Mouse (Mus musculus) CH12F3 (cell line): ENCODE data around the gene Plekhh1.
"Not testable (repeated sequence)": the region's sequence is repeated elsewhere in the genome, so short reads cannot be mapped to it uniquely, and the experiment has no call there.

ENCODE experiments used
- in situ Hi-C: fragments of 300-500 bp; cut with MboI; formaldehyde crosslinking; loops from 2 replicates; pipeline ENCODE4 v1.14.3; 2020; ENCODE audit warnings: low sequenced_read_pairs

Plekhh1 gene

GRCm38 (mm10) chr12:79027526-79027925 lies 1.4 kb upstream of the Plekhh1 start:
- in situ Hi-C loops: not testable (repeated sequence)

GRCm38 (mm10) chr12:79034331-79034730 lies 5.4 kb downstream of the Plekhh1 start:
- in situ Hi-C loops: no loop called here

- in situ Hi-C loops: no loop called here
These were observed 6.4 kb downstream of the Plekhh1 start for GRCm38 (mm10) chr12:79035349-79035748.

GRCm38 (mm10) chr12:79039708-79040107 lies 10.7 kb downstream of the Plekhh1 start:
- in situ Hi-C loops: no loop called here

GRCm38 (mm10) chr12:79040201-79040827 lies 11.4 kb downstream of the Plekhh1 start:
- in situ Hi-C loops: no loop called here

- in situ Hi-C loops: no loop called here
These were observed 12.5 kb downstream of the Plekhh1 start for GRCm38 (mm10) chr12:79041436-79041835.

GRCm38 (mm10) chr12:79044668-79045067 lies 15.7 kb downstream of the Plekhh1 start:
- in situ Hi-C loops: no loop called here

- in situ Hi-C loops: no loop called here
These were observed 17.2 kb downstream of the Plekhh1 start for GRCm38 (mm10) chr12:79046171-79046570.

GRCm38 (mm10) chr12:79047203-79047602 lies 18.2 kb downstream of the Plekhh1 start:
- in situ Hi-C loops: no loop called here

GRCm38 (mm10) chr12:79048898-79049297 lies 19.9 kb downstream of the Plekhh1 start:
- in situ Hi-C loops: no loop called here

GRCm38 (mm10) chr12:79049807-79050206 lies 20.8 kb downstream of the Plekhh1 start:
- in situ Hi-C loops: no loop called here

GRCm38 (mm10) chr12:79050545-79051212 lies 21.7 kb downstream of the Plekhh1 start:
- in situ Hi-C loops: no loop called here

- in situ Hi-C loops: no loop called here
These were observed 23.1 kb downstream of the Plekhh1 start for GRCm38 (mm10) chr12:79052073-79052472.

GRCm38 (mm10) chr12:79055276-79055675 lies 26.3 kb downstream of the Plekhh1 start:
- in situ Hi-C loops: no loop called here

GRCm38 (mm10) chr12:79059573-79059972 lies 30.6 kb downstream of the Plekhh1 start:
- in situ Hi-C loops: no loop called here

GRCm38 (mm10) chr12:79060134-79060533 lies 31.2 kb downstream of the Plekhh1 start:
- in situ Hi-C loops: no loop called here

GRCm38 (mm10) chr12:79060766-79061652 lies 32.0 kb downstream of the Plekhh1 start:
- in situ Hi-C loops: no loop called here

- in situ Hi-C loops: no loop called here
These were observed 35.5 kb downstream of the Plekhh1 start for GRCm38 (mm10) chr12:79064451-79064850.

- in situ Hi-C loops: no loop called here
These were observed 37.5 kb downstream of the Plekhh1 start for GRCm38 (mm10) chr12:79066431-79066830.

GRCm38 (mm10) chr12:79067526-79067925 lies 38.6 kb downstream of the Plekhh1 start:
- in situ Hi-C loops: no loop called here

- in situ Hi-C loops: no loop called here
These were observed 39.3 kb downstream of the Plekhh1 start for GRCm38 (mm10) chr12:79068306-79068705.

- in situ Hi-C loops: no loop called here
These were observed 40.2 kb downstream of the Plekhh1 start for GRCm38 (mm10) chr12:79069187-79069608.
